In genomic region chr2:143666785-143667184, GRCm38 (mm10) we compare ENCODE assay signal across 23 mouse cellular contexts.
A peak's percentile ranks its signal among the peaks of the same experiment; 100 is the strongest.
DNase-seq lines count a peak whose midpoint lies in the region; ATAC-seq and TF ChIP-seq lines count a peak whose summit lies in the region.
"Had no signal": no experiment of that assay in that cellular context is flagged by ENCODE, and none has a peak within 500 bp of the region (broad histone marks: within the 10 kb centered on the region; RNA-seq: fewer than 3 reads in every experiment).

No protein-coding gene starts in this region.

- no peak overlapping the region for H3K4me3 ChIP-seq in liver, embryonic 11.5 days (ENCODE audit: low read depth, low read length)
- H3K4me3 ChIP-seq in liver, embryonic 13.5 days (replicated peaks): no peak overlapping the region
- H3K4me3 ChIP-seq in liver, embryonic 15.5 days (replicated peaks): no peak overlapping the region
- no peak overlapping the region for H3K4me3 ChIP-seq in liver, postnatal 0 days (ENCODE audit: low read depth, low read length)
- H3K4me3 ChIP-seq in cerebellum, adult 2 months (replicated peaks; ENCODE audit: insufficient read depth, low read depth, low read length): no peak overlapping the region
- H3K4me3 ChIP-seq in midbrain, embryonic 14.5 days (replicated peaks; ENCODE audit: low read depth, low read length): no peak overlapping the region
- H3K4me3 ChIP-seq: embryonic facial prominence, embryonic 13.5 days; embryonic facial prominence, embryonic 15.5 days; erythroblast, embryonic 14.5 days; forebrain, embryonic 10.5 days; forebrain, embryonic 12.5 days had no signal

- DNase-seq in liver, embryonic 11.5 days (ENCODE audit: low spot score): no peak
- DNase-seq in liver: no peak
- DNase-seq in liver, embryonic 13.5 days: no peak
- DNase-seq in liver, postnatal 0 days: no peak
- DNase-seq in cerebellum, adult 2 months: no peak
- no peak for DNase-seq in midbrain, embryonic 14.5 days
- DNase-seq: adrenal gland, adult 2 months; adrenal gland, postnatal 10 days; adrenal gland, postnatal 25 days; cerebellum, adult 11 months; cerebellum, adult 18-20 months; cerebellum, adult 9-11 months; cerebellum, postnatal 14 days; cerebellum, postnatal 36 days; embryo, embryonic 11 days had no signal

- no peak overlapping the region for H3K27ac ChIP-seq in liver, embryonic 11.5 days (ENCODE audit: low read depth, low read length)
- H3K27ac ChIP-seq in liver, embryonic 13.5 days: no peak overlapping the region
- H3K27ac ChIP-seq in liver, embryonic 15.5 days (replicated peaks): no peak overlapping the region
- no peak overlapping the region for H3K27ac ChIP-seq in liver, postnatal 0 days (ENCODE audit: low read depth)
- no peak overlapping the region for H3K27ac ChIP-seq in cerebellum, adult 2 months (ENCODE audit: insufficient read depth, low read length)
- H3K27ac ChIP-seq in midbrain, embryonic 14.5 days (replicated peaks; ENCODE audit: low read depth, low read length): no peak overlapping the region
- H3K27ac ChIP-seq: embryonic facial prominence, embryonic 13.5 days; embryonic facial prominence, embryonic 15.5 days; forebrain, embryonic 10.5 days; forebrain, embryonic 12.5 days had no signal

- no peaks in the 10 kb centered on the region for H3K4me1 ChIP-seq in liver, embryonic 11.5 days (replicated peaks; ENCODE audit: control insufficient read depth, insufficient read depth, low read length)
- no peaks in the 10 kb centered on the region for H3K4me1 ChIP-seq in liver, embryonic 13.5 days (replicated peaks)
- no peaks in the 10 kb centered on the region for H3K4me1 ChIP-seq in liver, embryonic 15.5 days (replicated peaks)
- no peaks in the 10 kb centered on the region for H3K4me1 ChIP-seq in liver, postnatal 0 days (ENCODE audit: insufficient read depth)
- H3K4me1 ChIP-seq in cerebellum, adult 2 months (ENCODE audit: control insufficient read depth, insufficient read depth, low read length): no peaks in the 10 kb centered on the region
- no peaks in the 10 kb centered on the region for H3K4me1 ChIP-seq in midbrain, embryonic 14.5 days (ENCODE audit: control insufficient read depth, insufficient read depth, low read length)
- H3K4me1 ChIP-seq: embryonic facial prominence, embryonic 13.5 days; embryonic facial prominence, embryonic 15.5 days; forebrain, embryonic 10.5 days; forebrain, embryonic 12.5 days had no signal

- H3K9ac ChIP-seq in liver, embryonic 11.5 days (ENCODE audit: low read depth, low read length): no peak overlapping the region
- no peak overlapping the region for H3K9ac ChIP-seq in liver, embryonic 13.5 days
- H3K9ac ChIP-seq in liver, embryonic 15.5 days: no peak overlapping the region
- H3K9ac ChIP-seq in liver, postnatal 0 days (replicated peaks): no peak overlapping the region
- no peak overlapping the region for H3K9ac ChIP-seq in midbrain, embryonic 14.5 days (replicated peaks; ENCODE audit: low read length)
- H3K9ac ChIP-seq: embryonic facial prominence, embryonic 13.5 days; embryonic facial prominence, embryonic 15.5 days; forebrain, embryonic 12.5 days had no signal

- no peaks in the 10 kb centered on the region for H3K36me3 ChIP-seq in liver, embryonic 11.5 days (ENCODE audit: control insufficient read depth, insufficient read depth, low read length)
- no peaks in the 10 kb centered on the region for H3K36me3 ChIP-seq in liver, embryonic 13.5 days
- H3K36me3 ChIP-seq in liver, embryonic 15.5 days (replicated peaks): no peaks in the 10 kb centered on the region
- no peaks in the 10 kb centered on the region for H3K36me3 ChIP-seq in liver, postnatal 0 days (replicated peaks; ENCODE audit: insufficient read depth, low read length)
- H3K36me3 ChIP-seq in midbrain, embryonic 14.5 days (ENCODE audit: control insufficient read depth, insufficient read depth, low read length): no peaks in the 10 kb centered on the region
- H3K36me3 ChIP-seq: embryonic facial prominence, embryonic 13.5 days; embryonic facial prominence, embryonic 15.5 days; forebrain, embryonic 10.5 days; forebrain, embryonic 12.5 days had no signal

- no peak for TF ChIP-seq CTCF in liver, postnatal 0 days (IDR thresholded peaks at IDR 0.05; ENCODE audit: low read depth)
- no peak for TF ChIP-seq CTCF in cerebellum, adult 2 months (IDR thresholded peaks at IDR 0.05; ENCODE audit: borderline replicate concordance, insufficient read depth, low read depth, low read length)

- no peaks in the 10 kb centered on the region for H3K27me3 ChIP-seq in liver, embryonic 11.5 days (replicated peaks; ENCODE audit: control insufficient read depth, insufficient read depth, low read length)
- H3K27me3 ChIP-seq in liver, embryonic 13.5 days: no peaks in the 10 kb centered on the region
- no peaks in the 10 kb centered on the region for H3K27me3 ChIP-seq in liver, embryonic 15.5 days
- no peaks in the 10 kb centered on the region for H3K27me3 ChIP-seq in liver, postnatal 0 days (ENCODE audit: insufficient read depth, low read length)
- H3K27me3 ChIP-seq in cerebellum, adult 2 months (ENCODE audit: control insufficient read depth, insufficient read depth, low read length): no peaks in the 10 kb centered on the region
- no peaks in the 10 kb centered on the region for H3K27me3 ChIP-seq in midbrain, embryonic 14.5 days (ENCODE audit: control insufficient read depth, insufficient read depth, low read length)
- H3K27me3 ChIP-seq: embryonic facial prominence, embryonic 13.5 days; embryonic facial prominence, embryonic 15.5 days; forebrain, embryonic 12.5 days had no signal

- no peak for TF ChIP-seq POLR2A in cerebellum, adult 2 months (IDR thresholded peaks at IDR 0.05; ENCODE audit: borderline replicate concordance, insufficient read depth, low read length)

- H3K4me2 ChIP-seq in liver, embryonic 11.5 days: peak overlapping the region; percentile 5; the same call in 1 of the 2 replicates
- H3K4me2 ChIP-seq in liver, embryonic 13.5 days: no peak overlapping the region
- H3K4me2 ChIP-seq in liver, embryonic 15.5 days: 0 out of 2 replicates have a peak overlapping the region, but pooled peaks have one; percentile 2
- peak overlapping the region; percentile 26; the same call in 1 of the 2 replicates for H3K4me2 ChIP-seq in liver, postnatal 0 days (ENCODE audit: low read depth, low read length)
- no peak overlapping the region for H3K4me2 ChIP-seq in midbrain, embryonic 14.5 days (ENCODE audit: low read length)
- H3K4me2 ChIP-seq: embryonic facial prominence, embryonic 13.5 days; embryonic facial prominence, embryonic 15.5 days; forebrain, embryonic 12.5 days had no signal

- TF ChIP-seq EP300 in liver, postnatal 0 days (IDR thresholded peaks at IDR 0.05; ENCODE audit: low read depth): no peak

- peak; percentile 46 for ATAC-seq in liver, embryonic 11.5 days (replicated peaks; ENCODE audit: low FRiP score)
- peak; percentile 48 for ATAC-seq in liver, embryonic 13.5 days (ENCODE audit: low read depth)
- no peak for ATAC-seq in liver, embryonic 15.5 days (ENCODE audit: insufficient read depth)
- ATAC-seq in liver, postnatal 0 days: peak; percentile 53
- no peak for ATAC-seq in midbrain, embryonic 14.5 days (ENCODE audit: low FRiP score, low TSS enrichment)
- ATAC-seq: forebrain, embryonic 14.5 days; forebrain, embryonic 16.5 days had no signal

- no peaks in the 10 kb centered on the region for H3K9me3 ChIP-seq in liver, embryonic 11.5 days (ENCODE audit: control insufficient read depth, low read length)
- no peaks in the 10 kb centered on the region for H3K9me3 ChIP-seq in liver, embryonic 13.5 days (replicated peaks)
- no peaks in the 10 kb centered on the region for H3K9me3 ChIP-seq in liver, embryonic 15.5 days (replicated peaks)
- H3K9me3 ChIP-seq in liver, postnatal 0 days (ENCODE audit: low read length): no peaks in the 10 kb centered on the region
- no peaks in the 10 kb centered on the region for H3K9me3 ChIP-seq in midbrain, embryonic 14.5 days (ENCODE audit: control insufficient read depth, low read length)
- H3K9me3 ChIP-seq: embryonic facial prominence, embryonic 13.5 days; embryonic facial prominence, embryonic 15.5 days; forebrain, embryonic 10.5 days; forebrain, embryonic 12.5 days had no signal

- 78% methylated on average over 5 of the region's 5 CpGs for WGBS in liver, embryonic 11.5 days
- WGBS in liver, embryonic 13.5 days (ENCODE audit: insufficient replicate concordance): 67% methylated on average over 5 of the region's 5 CpGs
- 54% methylated on average over 5 of the region's 5 CpGs for WGBS in liver, embryonic 15.5 days (ENCODE audit: insufficient replicate concordance)
- WGBS in liver, postnatal 0 days (ENCODE audit: insufficient replicate concordance): 57% methylated on average over 5 of the region's 5 CpGs
- WGBS in cerebellum, adult 2 months: 89% methylated on average over 5 of the region's 5 CpGs
- 94% methylated on average over 5 of the region's 5 CpGs for WGBS in midbrain, embryonic 14.5 days

Comparison
In these comparisons a context has a peak if more than half of its experiments do, and no peak if none do; other contexts are left out.
1. ATAC-seq: peak in liver, embryonic 11.5 days (single experiment), liver, embryonic 13.5 days (single experiment) and liver, postnatal 0 days (single experiment); none in liver, embryonic 15.5 days (single experiment) and midbrain, embryonic 14.5 days (single experiment).
2. H3K4me2 ChIP-seq: peak in liver, embryonic 11.5 days (single experiment), liver, embryonic 15.5 days (single experiment) and liver, postnatal 0 days (single experiment); none in liver, embryonic 13.5 days (single experiment) and midbrain, embryonic 14.5 days (single experiment).